Mouse (Mus musculus) gastrocnemius, adult 18-20 months (tissue): ENCODE data around the gene Pkp3. TPM values are rescaled to one million over a fixed set of nuclear protein-coding genes. Genes with fewer than 3 reads are reported as not detected.
"Not testable (repeated sequence)": the region's sequence is repeated elsewhere in the genome, so short reads cannot be mapped to it uniquely, and the experiment has no call there.

Experiments
- DNase-seq: peaks from one replicate; pipeline ENCODE4 v3.0.0; 2021; ENCODE audit warnings: low spot score
- long read RNA-seq, 2 experiments: library from polyadenylated mRNA; stranded (forward); transcript quantifications; one replicate each; pipeline ENCODE4 v2.0.0; 2021
- total RNA-seq, 2 experiments: library from RNA; stranded (reverse); gene quantifications; 2 replicates each; pipeline ENCODE4 v1.2.3; 2021

Pkp3 gene
- total RNA-seq: not detected
- long read RNA-seq, experiment 1: 0 reads
- long read RNA-seq, experiment 2: 0 reads

DNA sequence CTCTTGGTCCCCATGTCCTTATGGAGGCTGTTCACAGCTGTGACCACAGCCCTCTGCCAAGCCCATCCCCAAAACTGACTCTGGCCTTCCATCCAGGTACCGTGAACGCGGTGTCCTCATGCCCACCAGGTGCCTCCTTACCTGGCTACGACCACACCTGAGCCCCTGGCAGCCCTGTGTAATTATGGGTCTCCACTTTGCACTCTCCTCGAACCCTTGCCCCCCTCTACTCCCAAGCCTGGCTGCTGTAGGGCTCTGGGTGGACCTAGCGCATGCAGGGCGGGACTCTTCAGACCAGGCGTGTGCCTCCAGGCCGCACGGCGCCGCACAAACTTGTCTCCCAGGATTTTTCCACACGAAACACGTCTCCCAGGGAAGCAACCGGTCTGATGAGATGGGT, at the start of gene Pkp3:
Gene Pkp3 (plus strand): TSS at position 378 of the 400 bp plus-strand sequence.
- no peak for DNase-seq

DNA sequence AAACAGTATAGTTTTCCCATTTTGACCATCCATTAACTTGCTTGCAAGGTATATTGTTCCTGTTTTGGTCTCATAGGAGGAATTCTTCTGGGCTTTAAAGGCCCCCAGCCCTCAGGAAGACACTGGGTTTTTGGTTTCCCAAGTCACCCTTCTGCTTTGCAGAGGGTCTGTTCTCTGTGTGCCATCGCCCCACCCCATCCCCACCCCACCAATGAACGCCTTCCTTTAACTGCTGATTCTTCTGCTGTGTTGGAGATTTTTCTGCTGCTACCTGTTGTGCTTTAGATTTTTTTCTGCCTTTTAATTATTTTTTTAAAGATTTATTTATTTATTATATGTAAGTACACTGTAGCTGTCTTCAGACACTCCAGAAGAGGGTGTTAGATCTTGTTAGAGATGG, 49.2 kb upstream of the Pkp3 start, which contains the start of gene Gm17387:
Gene Gm17387 (plus strand): TSS at position 301 of the 400 bp plus-strand sequence.
- no peak for DNase-seq

DNA sequence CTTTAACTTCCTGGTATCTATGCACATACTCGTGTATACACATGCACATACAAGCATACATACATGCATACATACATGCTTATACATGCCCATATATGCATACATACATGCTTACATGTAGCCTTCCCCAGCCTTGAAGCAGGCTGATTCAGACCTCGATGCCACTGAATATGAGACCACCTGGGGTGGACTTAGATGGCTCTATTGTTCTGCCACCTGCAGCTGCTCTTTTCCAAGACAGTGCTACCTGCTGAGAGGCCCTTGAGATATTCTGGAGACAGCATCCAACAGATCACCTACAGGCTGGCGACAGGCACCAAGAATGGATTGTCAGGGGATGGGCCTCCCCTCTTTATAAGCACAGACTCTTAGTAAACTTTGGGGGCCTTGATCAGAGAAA, 47.6 kb upstream of the Pkp3 start:
- DNase-seq: no peak

DNA sequence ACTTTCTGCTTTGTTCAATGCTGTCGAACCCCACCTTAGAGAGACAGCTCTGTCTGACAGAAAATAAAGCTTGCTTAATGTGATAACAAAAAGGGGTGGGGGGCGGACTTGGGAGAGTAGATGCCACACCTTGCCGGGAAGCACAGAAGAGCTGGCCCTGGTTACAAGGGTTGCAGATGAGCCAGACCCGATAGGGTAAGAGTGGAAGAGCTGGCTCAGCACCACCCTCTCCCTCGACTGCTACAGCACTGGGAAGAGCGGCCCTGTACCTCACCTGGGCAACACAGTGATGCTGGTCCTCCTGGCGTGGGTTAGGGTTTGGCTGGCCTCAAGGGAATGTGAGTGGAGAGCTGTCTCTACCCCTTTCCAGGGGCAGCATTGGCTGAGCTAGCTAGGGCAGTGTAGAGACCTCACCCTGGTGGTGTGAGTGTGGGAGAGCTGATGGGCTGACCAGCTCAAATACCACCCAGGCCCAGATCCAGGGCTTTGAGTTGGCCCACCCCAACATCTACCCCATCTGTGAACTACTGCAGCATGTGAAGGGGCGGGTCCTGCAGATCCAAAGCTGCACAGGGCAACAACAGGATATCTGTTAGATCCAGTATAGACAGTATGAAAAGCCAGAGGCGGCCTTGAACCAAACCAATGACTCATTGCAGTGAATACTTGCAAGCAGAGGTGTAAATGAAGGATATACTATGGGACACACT, 45.4 kb upstream of the Pkp3 start:
- DNase-seq: no peak

DNA sequence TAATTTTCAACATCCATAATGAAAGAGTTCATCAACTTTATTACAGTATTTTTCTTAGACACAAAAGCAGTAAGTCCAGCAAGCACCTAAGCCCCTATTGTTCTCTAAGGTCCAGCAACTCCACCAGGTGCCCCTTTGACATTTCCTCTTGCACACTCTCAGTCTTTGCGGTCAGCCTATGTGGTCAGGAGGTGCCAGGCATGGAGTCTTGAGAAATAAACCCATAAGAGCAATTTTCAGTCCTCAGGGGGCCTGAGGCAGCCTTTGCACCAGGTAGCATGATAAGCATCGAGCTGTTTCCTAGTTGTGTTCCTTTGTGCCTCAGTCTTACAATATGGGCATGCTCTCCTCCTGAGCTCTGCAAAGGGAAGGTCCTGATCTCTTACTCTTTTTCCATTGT, 41.4 kb upstream of the Pkp3 start:
- DNase-seq: not testable (repeated sequence)

DNA sequence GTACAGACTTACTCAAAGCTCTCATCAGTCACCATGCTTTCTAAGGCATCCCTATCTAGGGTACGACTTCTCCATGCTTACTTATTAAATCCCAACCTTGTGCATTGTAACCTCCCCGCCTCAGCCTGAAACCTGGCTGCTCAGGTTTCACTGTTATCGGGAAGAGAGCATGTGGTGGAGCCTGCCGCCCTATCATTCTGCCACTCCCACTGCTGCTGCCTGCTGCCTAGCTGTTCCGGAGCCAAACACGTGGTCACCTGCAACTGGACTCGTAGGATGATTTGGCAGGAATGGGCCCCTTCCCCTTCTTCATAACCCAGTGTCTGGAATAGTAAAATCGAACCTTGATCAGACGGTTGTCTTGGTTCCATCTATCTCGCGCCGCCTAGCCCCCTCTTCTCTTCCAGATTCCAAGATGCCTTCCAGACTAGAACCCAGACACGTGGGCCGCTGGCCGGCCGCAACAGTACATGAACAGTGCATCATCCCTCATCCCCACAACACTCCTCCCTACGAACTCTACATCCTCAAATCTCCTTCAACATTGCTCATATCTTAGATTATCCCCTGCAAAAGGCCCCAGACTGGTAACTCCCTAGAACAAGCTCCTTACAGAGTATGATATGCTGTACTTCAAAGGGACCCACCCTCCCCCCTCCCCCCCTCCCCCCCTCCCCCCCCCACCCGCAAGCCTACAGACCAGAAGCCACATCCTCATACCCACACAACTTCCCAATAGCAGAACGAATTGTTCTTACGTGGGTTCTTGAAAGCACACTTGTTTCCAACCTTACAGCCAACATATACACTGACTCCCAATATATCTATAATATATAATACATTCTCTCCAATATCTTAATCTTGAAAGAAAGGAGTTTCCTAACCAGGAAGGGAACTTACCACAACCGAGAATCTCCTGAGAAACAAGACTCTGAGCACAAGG, 39.7 kb upstream of the Pkp3 start:
- no peak for DNase-seq

DNA sequence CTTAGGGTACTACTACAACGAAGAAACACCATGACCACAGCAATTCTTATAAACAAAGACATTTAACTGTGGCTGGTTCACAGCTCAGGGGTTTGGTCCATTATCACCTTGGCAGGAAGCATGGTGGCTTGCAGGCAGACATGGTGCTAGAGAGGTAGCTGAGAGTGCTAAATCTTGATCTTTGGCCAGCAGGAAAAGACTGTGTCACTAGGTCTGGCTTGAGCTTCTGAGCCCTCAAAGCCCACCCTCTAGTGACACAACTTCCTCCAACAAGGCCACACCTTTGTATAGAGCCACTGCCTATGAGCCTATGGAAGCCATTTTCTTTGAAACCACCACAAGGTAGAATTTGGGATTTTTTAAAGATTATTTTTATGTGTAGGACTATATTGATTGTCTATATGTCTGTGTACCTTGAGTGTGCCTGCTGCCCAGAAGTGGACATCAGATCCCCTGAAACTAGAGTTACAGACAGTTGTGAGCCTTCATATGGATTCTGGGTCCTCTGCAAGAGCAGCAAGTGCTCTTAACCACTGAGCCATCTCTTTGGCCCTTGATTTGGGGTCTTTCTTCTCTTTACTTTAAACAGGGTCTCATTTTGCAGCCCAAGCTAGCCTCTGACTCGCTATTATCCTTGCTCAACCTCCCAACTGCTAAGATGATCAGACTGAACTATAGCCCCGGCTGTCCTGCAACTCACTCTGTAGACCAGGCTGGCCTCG, 38.5 kb upstream of the Pkp3 start:
- no peak for DNase-seq

DNA sequence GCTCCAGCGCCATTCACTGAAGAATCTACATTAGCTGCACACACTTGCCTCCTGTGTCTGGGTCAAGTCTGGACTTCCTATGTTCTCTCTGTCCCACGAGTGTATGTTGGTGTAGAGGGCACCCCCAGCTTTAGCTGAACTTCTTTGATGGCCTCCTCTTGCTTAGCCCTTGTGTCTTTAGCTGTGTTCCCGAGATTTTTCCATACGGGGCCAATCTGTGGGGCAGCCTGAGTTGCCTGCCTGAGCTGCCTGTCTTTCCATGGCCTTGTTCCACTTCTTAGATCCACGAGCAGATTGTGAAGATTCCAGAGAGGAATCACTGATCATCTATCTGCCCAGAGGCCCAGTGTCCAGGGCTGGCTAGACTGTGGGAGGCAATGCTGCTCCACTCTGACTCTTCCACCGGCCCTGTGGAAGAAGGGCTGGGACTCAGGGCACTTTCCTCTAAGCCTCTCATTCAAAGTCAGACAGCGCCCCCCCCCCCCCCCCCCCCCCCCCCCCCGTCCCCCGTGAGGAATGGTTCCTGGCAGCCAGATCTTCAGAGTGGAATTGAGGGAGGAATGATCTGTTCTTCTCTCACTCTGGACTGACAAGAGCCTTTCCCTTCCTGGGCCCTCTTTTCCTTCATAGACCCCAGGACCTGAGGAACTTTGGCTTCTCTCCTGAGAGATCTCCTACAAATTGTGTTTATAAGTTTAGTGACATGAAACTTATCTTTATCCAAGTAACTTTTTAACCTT, 37.0 kb upstream of the Pkp3 start:
- DNase-seq: no peak

DNA sequence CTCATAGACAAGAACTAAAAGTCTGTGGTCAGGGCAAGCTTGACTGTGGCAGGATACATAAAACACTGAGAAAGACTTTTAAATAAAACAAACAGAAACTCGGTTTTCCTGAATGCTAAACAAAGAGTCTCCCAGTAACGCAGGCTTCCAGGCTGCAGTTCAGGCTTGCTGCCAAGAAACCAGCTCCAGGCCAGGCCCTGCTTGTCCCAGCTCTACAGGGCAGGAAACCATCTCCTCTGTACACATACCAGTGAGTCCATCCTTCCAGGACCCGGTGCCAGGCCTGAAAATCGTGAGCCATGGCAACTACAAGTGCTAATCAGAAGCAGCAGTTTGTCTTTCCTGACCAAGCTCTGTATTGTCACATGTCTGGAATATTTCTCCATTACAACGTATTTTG, 36.4 kb upstream of the Pkp3 start:
- peak; percentile 70 for DNase-seq

DNA sequence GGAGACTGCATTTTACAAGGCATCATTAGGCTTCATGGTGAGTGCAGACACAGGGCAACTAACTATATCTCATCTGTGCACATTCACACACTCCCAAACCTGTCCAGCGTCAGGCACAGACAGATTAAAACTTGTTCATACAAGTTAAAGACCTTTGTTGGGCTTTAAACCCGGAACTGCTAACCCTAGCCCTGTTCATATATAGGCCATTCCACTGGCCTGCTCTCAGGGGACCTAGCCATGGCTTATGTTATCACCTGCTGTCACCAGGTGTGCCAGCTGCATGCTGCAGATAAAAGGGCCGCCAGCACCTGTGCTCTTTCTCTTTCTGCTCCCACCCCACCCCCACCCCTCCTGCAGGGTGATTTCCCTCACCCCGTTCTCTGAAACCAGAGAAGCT, 35.5 kb upstream of the Pkp3 start:
- no peak for DNase-seq

DNA sequence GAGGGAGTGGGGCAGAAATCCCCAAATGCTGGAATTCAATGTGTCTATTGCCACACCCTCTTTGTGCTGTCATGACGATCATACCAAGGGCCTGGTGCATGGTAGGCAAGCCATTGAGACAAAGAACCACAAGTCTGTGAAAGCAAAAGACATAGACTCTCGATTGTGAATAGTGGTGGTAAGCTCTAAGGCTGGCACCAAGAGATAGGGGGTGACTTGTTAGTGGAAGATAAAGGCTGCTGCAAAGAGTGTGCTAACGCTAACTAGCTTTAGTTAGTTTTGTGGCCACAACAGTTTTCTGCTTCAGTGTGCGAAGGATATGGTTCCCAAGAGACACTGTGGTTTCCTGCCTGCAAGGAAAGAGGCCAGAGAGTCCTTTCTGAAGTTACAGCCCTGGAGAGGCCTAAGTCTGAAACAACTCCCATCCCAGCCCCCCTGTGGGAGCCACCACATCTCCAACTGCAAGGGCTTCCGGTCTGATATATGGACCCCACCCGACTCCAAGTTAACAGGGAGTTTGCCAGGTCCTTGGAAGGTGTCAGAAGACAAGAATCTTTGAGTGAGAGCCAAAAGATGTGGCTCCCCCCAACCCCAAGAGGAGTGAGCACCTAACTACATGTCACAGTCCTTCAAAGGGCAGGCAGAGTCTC, 31.0 kb upstream of the Pkp3 start:
- peak; percentile 53 for DNase-seq

DNA sequence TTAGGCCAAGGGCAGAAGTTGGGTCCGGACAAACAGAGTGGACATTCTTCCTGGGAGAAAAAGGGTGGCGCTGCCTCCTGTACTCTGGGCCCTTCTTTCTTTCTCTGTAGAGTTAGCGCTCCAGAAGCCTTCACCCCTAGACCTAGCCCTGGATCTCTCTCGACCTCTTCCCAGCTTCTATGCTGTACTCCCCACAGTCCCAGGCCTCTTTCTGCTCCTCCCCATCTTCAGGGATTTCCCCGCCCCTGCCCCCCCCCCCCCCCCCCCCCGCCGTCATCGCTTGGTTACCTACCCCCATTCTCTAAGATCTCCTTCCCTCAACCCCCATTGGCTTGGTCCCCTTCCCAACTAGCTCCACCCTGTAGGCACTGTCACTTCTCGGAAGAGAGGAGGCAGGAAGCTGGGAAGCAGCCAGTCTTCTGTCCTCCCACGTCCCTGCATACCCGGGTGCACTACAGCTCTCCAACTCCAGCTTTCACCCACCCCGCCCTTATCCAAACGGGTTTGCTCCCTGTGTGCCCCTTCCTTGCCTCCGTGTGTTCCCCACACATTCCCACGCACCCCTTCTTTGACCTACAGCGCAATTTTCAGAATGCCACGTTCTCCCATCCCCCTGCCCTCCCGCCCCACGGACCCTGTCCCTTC, 30.3 kb upstream of the Pkp3 start:
- DNase-seq: peak; percentile 89

DNA sequence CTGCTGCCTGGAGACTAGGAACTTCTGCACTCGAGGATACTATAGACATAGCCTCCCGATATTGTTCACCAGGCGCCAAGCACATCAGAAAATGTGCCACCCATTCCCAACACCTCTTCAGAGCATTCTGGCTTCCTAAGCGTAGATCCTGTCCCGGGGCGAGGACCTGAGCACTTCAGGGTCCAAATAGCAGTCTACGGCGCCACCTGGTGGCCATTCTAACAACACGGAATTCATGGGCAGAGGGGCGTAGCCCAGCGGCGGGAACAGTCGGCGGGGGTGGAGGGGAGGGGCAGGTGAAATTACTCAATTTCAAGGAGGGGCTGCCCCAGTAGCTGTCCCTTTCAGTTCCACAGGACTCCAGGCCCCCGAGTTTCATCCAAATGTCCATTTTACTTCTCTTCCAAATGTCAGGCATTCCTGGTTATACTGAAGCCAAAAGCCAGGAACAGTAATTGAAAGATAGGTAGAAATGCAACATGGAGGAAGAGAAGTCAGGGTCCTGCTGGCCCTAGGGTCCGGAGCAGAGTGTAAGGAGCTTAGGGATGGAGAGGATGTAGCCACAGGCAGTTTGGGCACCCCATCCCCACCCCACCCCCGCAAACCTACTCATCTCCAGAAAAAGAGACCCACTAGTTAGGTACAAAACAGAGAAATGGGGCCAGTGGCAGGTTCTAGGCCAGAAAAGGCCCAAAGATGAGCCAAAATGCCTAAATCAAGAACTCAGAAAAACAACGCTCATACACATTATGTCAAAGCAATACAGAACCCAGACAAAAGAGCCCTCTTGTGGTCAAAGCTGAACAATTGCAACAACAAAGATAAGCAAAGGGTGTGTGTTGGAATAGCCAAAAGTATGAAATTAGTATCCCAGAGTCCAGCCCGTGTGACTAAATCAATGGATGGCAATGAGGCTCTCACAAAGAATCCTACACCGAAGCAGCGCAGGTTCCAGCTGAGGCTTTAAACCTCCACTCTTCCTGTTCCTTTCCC, 29.5 kb upstream of the Pkp3 start:
- peak; percentile 93 for DNase-seq

DNA sequence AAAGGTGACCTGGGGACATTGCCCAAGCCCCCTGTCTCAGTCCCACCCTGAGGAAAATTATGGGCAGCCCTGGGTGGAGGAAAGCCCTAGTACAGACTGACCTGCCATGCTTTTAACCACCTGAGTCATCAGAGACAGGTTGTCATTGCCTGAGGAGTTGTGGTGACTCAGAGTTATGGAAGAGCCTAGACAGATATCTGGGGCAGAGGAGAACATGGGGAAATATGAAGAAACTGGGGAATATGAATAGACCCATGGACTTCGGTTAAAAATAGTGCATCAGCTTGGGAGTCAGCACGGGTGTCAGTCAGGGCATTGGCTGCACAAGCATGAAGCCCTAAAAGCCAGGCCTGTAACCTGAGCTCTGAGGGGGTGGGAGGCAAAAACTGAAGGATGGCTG, 28.7 kb upstream of the Pkp3 start:
- DNase-seq: no peak

DNA sequence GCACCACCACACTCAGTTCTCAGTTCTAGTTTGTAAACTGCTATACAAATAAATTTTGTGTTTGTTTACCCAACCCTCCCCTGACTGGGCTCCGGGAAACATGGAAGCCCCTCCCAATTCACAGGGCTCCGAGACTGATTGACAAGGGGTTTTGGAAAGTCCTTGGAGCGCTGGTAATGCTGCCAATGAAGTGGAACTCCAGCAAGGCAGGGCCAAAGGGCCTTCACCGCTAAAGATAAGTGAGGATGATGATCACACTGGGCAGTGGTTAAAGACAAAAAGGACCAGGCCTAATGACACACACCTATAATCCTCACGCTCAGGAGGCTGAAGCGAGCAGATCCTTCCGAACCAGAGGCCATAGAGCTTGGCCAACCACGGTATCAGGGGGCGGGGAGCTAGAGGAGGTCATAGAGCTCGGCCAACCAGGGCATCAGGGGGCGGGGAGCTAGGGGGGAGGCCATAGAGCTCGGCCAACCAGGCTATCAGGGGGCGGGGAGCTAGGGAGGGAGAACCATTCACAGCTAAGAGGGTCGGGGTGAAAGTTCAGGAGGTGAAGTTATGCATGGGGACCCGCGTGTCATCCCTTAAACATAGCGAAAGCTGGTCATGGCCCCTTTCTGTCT, 26.8 kb upstream of the Pkp3 start:
- no peak for DNase-seq

DNA sequence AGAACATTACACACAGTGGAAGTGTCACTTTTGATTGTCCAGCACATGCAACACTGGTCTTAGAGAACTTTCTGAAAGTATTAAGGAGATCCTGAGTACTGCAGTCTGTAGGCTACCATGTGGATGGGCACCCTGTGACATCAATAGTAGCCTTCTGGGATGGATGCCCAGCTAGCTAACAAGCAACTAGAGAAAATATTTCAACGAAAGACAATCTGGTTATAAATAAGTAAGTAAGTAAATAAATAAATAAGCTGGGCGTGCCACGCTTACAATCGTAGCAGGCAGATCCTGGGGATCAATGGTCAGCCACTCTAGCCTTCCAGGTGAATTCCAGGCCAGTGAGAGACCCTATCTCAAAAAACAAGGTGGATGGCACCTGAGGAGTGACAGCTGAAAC, 26.0 kb upstream of the Pkp3 start:
- DNase-seq: no peak

DNA sequence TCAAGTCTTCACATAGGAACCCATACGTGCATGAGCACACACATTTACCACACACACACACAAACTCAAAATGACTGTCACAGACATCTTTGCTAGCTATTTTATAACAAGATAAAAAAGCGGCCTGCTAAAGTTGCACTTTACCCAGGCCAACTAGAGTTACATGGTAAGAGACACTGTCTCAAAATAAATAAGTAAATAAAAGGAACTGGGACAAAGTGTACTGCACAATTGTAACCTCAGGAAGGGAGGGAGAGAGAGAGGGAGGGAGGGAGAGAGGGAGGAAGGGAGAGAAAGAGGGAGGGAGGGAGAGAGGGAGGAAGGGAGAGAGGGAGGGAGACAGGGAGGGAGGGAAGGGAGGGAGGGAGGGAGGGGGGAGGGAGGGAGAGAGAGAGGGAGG, 25.6 kb upstream of the Pkp3 start:
- DNase-seq: no peak

DNA sequence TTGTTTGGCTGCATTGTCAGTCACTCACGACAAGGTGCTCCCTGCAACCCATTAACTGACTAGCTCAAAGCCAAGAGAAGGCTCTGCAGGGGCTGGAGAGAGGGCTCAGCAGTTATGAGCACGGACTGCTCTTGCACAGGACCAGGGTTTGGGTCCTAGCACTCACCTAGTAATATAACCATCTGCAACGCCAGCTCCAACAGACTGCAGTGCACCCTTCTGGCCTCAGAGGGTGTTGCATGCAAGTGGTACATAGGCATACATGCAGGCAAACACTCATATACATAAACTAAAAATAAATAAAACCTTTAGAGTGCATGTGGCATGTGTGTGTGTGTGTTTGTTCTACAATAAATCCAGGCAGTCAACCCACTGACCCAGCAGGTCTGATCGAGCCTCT, 22.2 kb upstream of the Pkp3 start:
- no peak for DNase-seq

DNA sequence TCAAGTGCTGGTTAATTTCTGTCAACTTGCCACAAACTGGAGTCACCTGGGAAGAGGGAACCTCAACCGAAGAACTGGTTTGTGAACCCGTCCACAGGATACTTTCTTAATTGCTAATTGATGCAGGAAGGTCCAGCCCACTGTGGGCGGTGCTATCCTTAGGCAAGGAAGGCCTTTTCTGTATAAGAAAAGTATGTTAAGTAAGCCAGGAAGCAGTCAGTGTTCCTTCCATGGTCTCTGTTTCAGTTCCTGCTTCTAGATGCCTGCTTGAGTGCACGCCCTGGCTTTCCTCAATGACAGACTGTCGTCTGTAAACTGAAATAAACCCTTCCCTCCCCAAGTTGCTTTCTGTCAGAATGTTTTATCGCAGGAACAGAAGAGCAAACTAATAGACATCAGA, 21.0 kb upstream of the Pkp3 start:
- no peak for DNase-seq
